Mouse (Mus musculus) left cerebral cortex, postnatal 14 days (tissue): ENCODE data around the gene Zfp658. TPM values are rescaled to one million over a fixed set of nuclear protein-coding genes. Genes with fewer than 3 reads are reported as not detected.
A peak's percentile ranks its signal among the peaks of the same experiment; 100 is the strongest.

Experiments
- DNase-seq, 2 experiments: peaks; one replicate each; pipeline ENCODE4 v3.0.0; 2021 to 2022; ENCODE audit warnings: low spot score in 2 of 2, mixed read lengths in 1 of 2
- intact Hi-C: fragments of 180-260 bp; cut with DNase I; formaldehyde crosslinking; loops from one replicate; pipeline ENCODE4 v1.15.1; 2025
- long read RNA-seq, 2 experiments: library from polyadenylated mRNA; stranded (forward); transcript quantifications; one replicate each; pipeline ENCODE4 v2.0.0; 2021
- total RNA-seq, 2 experiments: library from RNA; stranded (reverse); gene quantifications; 2 replicates each; pipeline ENCODE4 v1.2.3; 2021

Zfp658 gene
- total RNA-seq: 1 to 10 TPM; 4.9 TPM
- long read RNA-seq, experiment 1: 0 reads
- long read RNA-seq, experiment 2, partial matches to known transcripts: 0 of 2 reads
- long read RNA-seq, experiment 2, other reads (novel, unspliced or antisense): 0 of 2 reads

- intact Hi-C loops: loop anchor here (2.0 to 5.0 kb wide), 2 partner anchors 17 to 105 kb away; partner anchors contain the start of gene Zfp719
- peak; percentile 91 to 93 for DNase-seq
Measured at GRCm38 (mm10) chr7:43562006-43562633, at the start of gene Zfp658. Gene Zfp658, plus strand, starts transcription at chr7:43562256.

- intact Hi-C loops: no loop called here
- DNase-seq: no peak
Measured at GRCm38 (mm10) chr7:43512519-43512918, 49.5 kb upstream of the Zfp658 start.

GRCm38 (mm10) chr7:43515076-43515475, 47.0 kb upstream of the Zfp658 start:
- intact Hi-C loops: no loop called here
- DNase-seq: no peak

GRCm38 (mm10) chr7:43518341-43518740, 43.7 kb upstream of the Zfp658 start:
- intact Hi-C loops: no loop called here
- DNase-seq: no peak

- intact Hi-C loops: no loop called here
- no peak for DNase-seq
Measured at GRCm38 (mm10) chr7:43522776-43523175, 39.3 kb upstream of the Zfp658 start.

GRCm38 (mm10) chr7:43525313-43525712, 36.7 kb upstream of the Zfp658 start:
- no peak for DNase-seq
- intact Hi-C loops: no loop called here

- intact Hi-C loops: no loop called here
- DNase-seq: no peak
Measured at GRCm38 (mm10) chr7:43530216-43530785, 31.8 kb upstream of the Zfp658 start.

- DNase-seq: no peak
- intact Hi-C loops: no loop called here
Measured at GRCm38 (mm10) chr7:43532936-43533505, 29.0 kb upstream of the Zfp658 start.

- no peak for DNase-seq
- intact Hi-C loops: no loop called here
Measured at GRCm38 (mm10) chr7:43538524-43538923, 23.5 kb upstream of the Zfp658 start.

- DNase-seq: no peak
- intact Hi-C loops: no loop called here
Measured at GRCm38 (mm10) chr7:43544225-43544977, 17.7 kb upstream of the Zfp658 start, which contains the start of gene Cd33. Gene Cd33, minus strand, starts transcription at chr7:43544428.

- no peak for DNase-seq
- intact Hi-C loops: no loop called here
Measured at GRCm38 (mm10) chr7:43545656-43546545, 16.2 kb upstream of the Zfp658 start.

GRCm38 (mm10) chr7:43547666-43548065, 14.4 kb upstream of the Zfp658 start:
- DNase-seq: peak in 1 of 2 experiments; percentile 16
- intact Hi-C loops: no loop called here

- intact Hi-C loops: no loop called here
Measured at GRCm38 (mm10) chr7:43548206-43548605, 13.8 kb upstream of the Zfp658 start.

GRCm38 (mm10) chr7:43553153-43553552, 8.9 kb upstream of the Zfp658 start:
- intact Hi-C loops: no loop called here
- DNase-seq: peak; percentile 41 to 49

More at GRCm38 (mm10) chr7:43548206-43548605, 13.8 kb upstream of the Zfp658 start:
- DNase-seq: no peak

GRCm38 (mm10) chr7:43554550-43554949, 7.5 kb upstream of the Zfp658 start:
- intact Hi-C loops: no loop called here
- DNase-seq: no peak

- intact Hi-C loops: no loop called here
Measured at GRCm38 (mm10) chr7:43555351-43555750, 6.7 kb upstream of the Zfp658 start.

GRCm38 (mm10) chr7:43556901-43557300, 5.2 kb upstream of the Zfp658 start:
- DNase-seq: no peak
- intact Hi-C loops: no loop called here

More at GRCm38 (mm10) chr7:43555351-43555750, 6.7 kb upstream of the Zfp658 start:
- no peak for DNase-seq

- DNase-seq: peak in 1 of 2 experiments; percentile 19
- intact Hi-C loops: loop anchor here (2.0 to 5.0 kb wide), 2 partner anchors 16 to 105 kb away; partner anchors contain the start of gene Zfp719
Measured at GRCm38 (mm10) chr7:43562651-43563070, 605 bp downstream of the Zfp658 start.

- intact Hi-C loops: loop anchor here (2.0 to 5.0 kb wide), 2 partner anchors 16 to 104 kb away; partner anchors contain the start of gene Zfp719
- no peak for DNase-seq
Measured at GRCm38 (mm10) chr7:43563300-43563699, 1.2 kb downstream of the Zfp658 start.
